Mouse (Mus musculus) forebrain, embryonic 13.5 days (tissue): ENCODE results near the gene Plch2. TPM values are rescaled to one million over a fixed set of nuclear protein-coding genes. Genes with fewer than 3 reads are reported as not detected.

Experiments used
- ATAC-seq: fragments of 200-750 bp; cut with Nextera tagmentation; 2 replicates; pipeline ENCODE4 v1.8.0; 2017
- H3K27ac ChIP-seq: fragments of 300-500 bp; sonication (generic); 2 replicates; pipeline ENCODE4 v1.5.1; 2015; ENCODE audit warnings: inconsistent platforms, mild to moderate bottlenecking, moderate library complexity
- H3K27me3 ChIP-seq: fragments of 300-500 bp; sonication (generic); 2 replicates; pipeline ENCODE4 v1.6.1; 2015; ENCODE audit warnings: mild to moderate bottlenecking, inconsistent platforms
- H3K36me3 ChIP-seq: fragments of 300-500 bp; sonication (generic); 2 replicates; pipeline ENCODE4 v1.6.1; 2015; ENCODE audit warnings: mild to moderate bottlenecking, inconsistent platforms; ENCODE audit not compliant: poor library complexity, severe bottlenecking
- H3K4me1 ChIP-seq: fragments of 300-500 bp; sonication (generic); 2 replicates; pipeline ENCODE4 v1.6.1; 2015; ENCODE audit warnings: inconsistent platforms
- H3K4me2 ChIP-seq: fragments of 300-500 bp; sonication (generic); 2 replicates; pipeline ENCODE4 v1.6.1; 2015; ENCODE audit warnings: inconsistent platforms, mild to moderate bottlenecking, moderate library complexity
- H3K4me3 ChIP-seq: fragments of 300-500 bp; sonication (generic); 2 replicates; pipeline ENCODE4 v1.5.1; 2015; ENCODE audit warnings: mild to moderate bottlenecking, inconsistent platforms
- H3K9ac ChIP-seq: fragments of 300-500 bp; sonication (generic); 2 replicates; pipeline ENCODE4 v1.6.1; 2015; ENCODE audit warnings: mild to moderate bottlenecking, inconsistent platforms
- H3K9me3 ChIP-seq: fragments of 300-500 bp; sonication (generic); replicated peaks from 2 replicates; pipeline ENCODE4 v1.6.1; 2016; ENCODE audit warnings: inconsistent platforms
- WGBS: fragments of 180-500 bp; shearing (Covaris S2); methylation state at CpG from one replicate; pipeline ENCODE4 v1.1.7; 2015; 5-methylcytosine and 5-hydroxymethylcytosine counted together
- polyA plus RNA-seq: library from polyadenylated mRNA; unstranded; fragments of >200 nt; fragmentation: Nextera tagmentation; extraction: Ambion mirVana; gene quantifications from 2 replicates; pipeline ENCODE4 v1.2.1, GENCODE M21; 2015

The Plch2 gene
- polyA plus RNA-seq, 1 experiment from 2014 or later, result 5.9 TPM

DNA sequence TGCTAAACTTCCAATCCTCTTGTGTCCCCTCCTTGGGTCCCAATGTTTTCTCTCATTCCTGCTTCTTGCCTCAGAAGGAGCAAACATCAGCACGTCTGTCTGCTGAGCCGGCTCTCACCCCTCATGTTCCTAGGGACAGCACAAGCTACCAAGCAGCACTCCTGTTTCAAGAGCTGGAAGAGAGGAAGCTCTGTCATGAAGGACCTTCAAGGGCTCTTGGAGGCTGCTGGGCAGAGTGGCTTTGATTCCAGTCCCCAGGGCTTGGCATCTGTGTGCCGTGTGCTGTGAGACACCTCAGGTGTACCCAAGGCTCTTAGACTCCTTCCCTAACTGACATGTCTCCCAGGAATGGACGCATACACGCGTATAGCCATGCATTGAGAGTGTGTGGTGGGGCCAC is 75.5 kb downstream of the Plch2 start:
- 84% methylated on average over 6 of the region's 6 CpGs for WGBS
- Histone ChIP-seq H3K9me3 (no peaks in the 10 kb centered on the region), H3K9ac (no peak overlapping the region), H3K4me1 (peaks cover 15% of the 10 kb centered on the region), H3K36me3 (peaks cover 61% of the 10 kb centered on the region), H3K4me3 (no peak overlapping the region), H3K27ac (no peak overlapping the region), H3K4me2 (no peak overlapping the region), H3K27me3 (peaks cover 14% of the 10 kb centered on the region)
- no peak for ATAC-seq

DNA sequence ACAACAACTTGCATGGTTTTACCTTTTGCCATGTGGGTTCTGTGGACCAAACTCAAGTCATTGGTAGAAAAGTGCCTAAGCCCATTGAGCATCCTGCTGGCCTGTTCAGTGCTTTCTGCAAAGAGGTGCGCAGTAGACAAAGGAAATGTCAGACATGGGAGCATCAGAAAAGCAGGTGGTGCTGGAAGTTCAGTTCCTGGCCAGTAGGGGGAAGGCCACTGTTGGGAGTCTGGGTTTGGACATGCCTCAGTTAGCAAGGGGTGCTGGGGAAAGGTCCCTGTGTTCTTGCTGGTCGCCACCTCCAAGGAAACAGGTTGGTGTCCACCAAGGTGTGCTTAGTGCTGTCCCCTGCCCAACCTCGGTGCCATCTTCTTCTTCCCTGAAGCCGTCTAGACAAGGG is 76.5 kb downstream of the Plch2 start:
- no peak overlapping the region for H3K4me2 ChIP-seq
- peaks cover 70% of the 10 kb centered on the region for H3K36me3 ChIP-seq
- H3K9ac ChIP-seq, result no peak overlapping the region
- H3K4me3 ChIP-seq, result no peak overlapping the region
- peaks cover 14% of the 10 kb centered on the region for H3K27me3 ChIP-seq
- no peak overlapping the region for H3K27ac ChIP-seq
- ATAC-seq, result no peak
- peaks cover 8% of the 10 kb centered on the region; the same call in 1 of the 2 replicates for H3K4me1 ChIP-seq
- H3K9me3 ChIP-seq, result no peaks in the 10 kb centered on the region
- WGBS, result 92% methylated on average over 4 of the region's 4 CpGs

GRCm38 (mm10) chr4:154974163-154974611 is 82.4 kb downstream of the Plch2 start:
- Histone ChIP-seq H3K9ac (no peak overlapping the region), H3K27me3 (no peaks in the 10 kb centered on the region), H3K4me3 (no peak overlapping the region), H3K27ac (no peak overlapping the region), H3K9me3 (no peaks in the 10 kb centered on the region), H3K4me1 (no peaks in the 10 kb centered on the region), H3K36me3 (peaks cover 100% of the 10 kb centered on the region), H3K4me2 (no peak overlapping the region)
- WGBS, result 88% methylated on average over 11 of the region's 11 CpGs
- no peak for ATAC-seq

DNA sequence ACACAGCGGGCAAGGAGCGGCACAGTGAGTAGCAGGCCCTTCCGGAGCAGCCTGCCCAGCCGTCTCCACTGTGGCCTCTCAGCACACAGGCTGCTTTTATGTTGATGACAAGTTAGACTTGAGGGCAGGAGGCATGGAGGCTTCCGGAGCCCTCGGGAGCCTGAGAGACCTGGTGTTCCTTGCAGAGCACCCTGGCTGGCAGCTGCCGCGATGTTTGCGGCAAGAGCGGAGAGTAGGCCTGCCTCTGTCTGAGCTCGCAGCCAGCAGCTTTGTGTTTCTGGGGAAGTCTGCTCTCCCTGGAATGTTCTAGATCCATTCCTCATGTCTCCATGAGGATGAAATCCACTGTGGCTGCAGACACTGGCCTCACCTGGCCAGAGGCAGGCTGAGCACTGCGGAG is 84.0 kb downstream of the Plch2 start:
- WGBS, result 95% methylated on average over 12 of the region's 12 CpGs
- Histone ChIP-seq H3K27ac (no peak overlapping the region), H3K4me2 (no peak overlapping the region), H3K36me3 (peaks cover 90% of the 10 kb centered on the region), H3K4me3 (no peak overlapping the region), H3K9me3 (no peaks in the 10 kb centered on the region), H3K4me1 (no peaks in the 10 kb centered on the region; the same call in 1 of the 2 replicates), H3K9ac (no peak overlapping the region), H3K27me3 (no peaks in the 10 kb centered on the region)
- ATAC-seq, result no peak

GRCm38 (mm10) chr4:154967173-154967572 is 89.4 kb downstream of the Plch2 start:
- H3K36me3 ChIP-seq, result peaks cover 47% of the 10 kb centered on the region
- peaks cover 36% of the 10 kb centered on the region for H3K4me1 ChIP-seq
- no peak overlapping the region for H3K4me2 ChIP-seq
- no peak overlapping the region for H3K27ac ChIP-seq
- no peak overlapping the region for H3K9ac ChIP-seq
- 41% methylated on average over 5 of the region's 5 CpGs for WGBS
- H3K27me3 ChIP-seq, result no peaks in the 10 kb centered on the region
- H3K4me3 ChIP-seq, result no peak overlapping the region
- H3K9me3 ChIP-seq, result no peaks in the 10 kb centered on the region
- ATAC-seq, result no peak

DNA sequence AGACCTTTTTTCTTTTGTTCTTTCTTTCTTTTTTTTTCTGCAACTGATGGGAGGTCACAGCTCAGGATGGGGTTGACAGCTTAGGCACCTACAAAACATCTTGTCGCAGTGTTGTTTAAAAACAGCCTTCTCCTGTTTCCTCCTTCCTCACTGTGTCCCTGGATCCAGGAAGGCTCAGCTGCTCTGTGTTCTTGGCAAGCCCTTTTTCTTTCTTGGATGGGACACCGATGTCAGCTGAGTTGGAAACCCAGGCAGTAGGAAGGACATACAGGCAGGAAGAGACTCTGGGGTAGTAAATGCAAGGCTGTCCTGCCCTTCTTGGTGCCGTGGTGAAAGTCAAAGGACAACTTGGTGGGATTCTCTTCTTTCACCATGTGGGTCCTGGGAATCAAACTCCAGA is 90.7 kb downstream of the Plch2 start:
- Histone ChIP-seq H3K36me3 (peaks cover 39% of the 10 kb centered on the region), H3K9me3 (no peaks in the 10 kb centered on the region), H3K27ac (peak overlapping the region; percentile 25; the same call in 1 of the 2 replicates), H3K4me2 (peak overlapping the region; percentile 87), H3K27me3 (no peaks in the 10 kb centered on the region), H3K9ac (peak overlapping the region; percentile 99), H3K4me1 (peaks cover 49% of the 10 kb centered on the region), H3K4me3 (peak overlapping the region; percentile 91)
- ATAC-seq, result no peak
- 58% methylated on average over 3 of the region's 3 CpGs for WGBS

DNA sequence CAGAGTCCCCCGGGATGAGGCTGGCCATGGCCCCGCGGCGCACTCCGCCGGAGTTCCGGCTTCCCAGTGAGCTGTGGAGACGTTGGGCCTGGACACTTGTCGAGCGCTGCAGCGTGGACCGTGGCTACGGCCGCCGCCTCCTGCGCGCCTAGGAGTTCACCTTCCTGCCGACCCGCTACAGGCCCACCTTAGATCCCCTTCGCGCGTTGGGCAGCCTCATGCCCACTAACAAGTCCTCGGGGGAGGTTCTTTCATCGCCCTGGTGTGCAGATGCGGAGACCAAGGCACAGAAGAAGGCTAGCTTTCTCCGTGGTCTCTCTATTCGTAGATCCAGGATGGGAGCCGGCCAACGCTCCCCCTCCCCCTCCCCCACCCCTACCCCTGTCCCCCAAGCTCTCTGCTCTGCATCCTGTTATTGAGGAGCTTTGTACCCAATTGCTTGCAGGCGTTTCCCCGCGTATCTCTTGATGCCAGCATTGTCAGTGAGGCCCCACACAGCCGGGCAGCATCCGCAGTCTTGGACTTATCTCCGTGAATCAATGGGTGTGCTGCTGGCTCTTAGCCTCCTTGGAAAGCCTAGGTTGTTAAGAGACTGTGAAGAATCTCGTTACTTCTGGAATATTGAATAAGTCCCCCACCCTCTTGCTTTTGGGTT is 91.9 kb downstream of the Plch2 start:
- H3K9ac ChIP-seq, result peak overlapping the region; percentile 99
- no peak for ATAC-seq
- H3K36me3 ChIP-seq, result peaks cover 27% of the 10 kb centered on the region
- peak overlapping the region; percentile 97 for H3K27ac ChIP-seq
- peaks cover 57% of the 10 kb centered on the region for H3K4me1 ChIP-seq
- no peaks in the 10 kb centered on the region for H3K9me3 ChIP-seq
- H3K27me3 ChIP-seq, result no peaks in the 10 kb centered on the region; the same call in 1 of the 2 replicates
- peak overlapping the region; percentile 91 for H3K4me3 ChIP-seq
- WGBS, result under 1% methylated on average over 36 of the region's 36 CpGs
- H3K4me2 ChIP-seq, result peak overlapping the region; percentile 87

- peak; percentile 92 for ATAC-seq
- Histone ChIP-seq H3K4me2 (peak within 1 kb of the TSS; percentile 87), H3K27me3 (peaks cover 6% of the 10 kb centered on the region), H3K27ac (peak within 1 kb of the TSS; percentile 97), H3K4me3 (peak within 1 kb of the TSS; percentile 91), H3K9ac (peak within 1 kb of the TSS; percentile 99), H3K4me1 (peaks cover 64% of the 10 kb centered on the region), H3K9me3 (no peaks in the 10 kb centered on the region), H3K36me3 (peaks cover 21% of the 10 kb centered on the region)
- under 1% methylated on average over 61 of the region's 66 CpGs for WGBS
These were observed 92.5 kb downstream of the Plch2 start, which contains the start of gene Pank4 for GRCm38 (mm10) chr4:154963901-154964580. Pank4 (plus strand) TSS chr4:154964123.

DNA sequence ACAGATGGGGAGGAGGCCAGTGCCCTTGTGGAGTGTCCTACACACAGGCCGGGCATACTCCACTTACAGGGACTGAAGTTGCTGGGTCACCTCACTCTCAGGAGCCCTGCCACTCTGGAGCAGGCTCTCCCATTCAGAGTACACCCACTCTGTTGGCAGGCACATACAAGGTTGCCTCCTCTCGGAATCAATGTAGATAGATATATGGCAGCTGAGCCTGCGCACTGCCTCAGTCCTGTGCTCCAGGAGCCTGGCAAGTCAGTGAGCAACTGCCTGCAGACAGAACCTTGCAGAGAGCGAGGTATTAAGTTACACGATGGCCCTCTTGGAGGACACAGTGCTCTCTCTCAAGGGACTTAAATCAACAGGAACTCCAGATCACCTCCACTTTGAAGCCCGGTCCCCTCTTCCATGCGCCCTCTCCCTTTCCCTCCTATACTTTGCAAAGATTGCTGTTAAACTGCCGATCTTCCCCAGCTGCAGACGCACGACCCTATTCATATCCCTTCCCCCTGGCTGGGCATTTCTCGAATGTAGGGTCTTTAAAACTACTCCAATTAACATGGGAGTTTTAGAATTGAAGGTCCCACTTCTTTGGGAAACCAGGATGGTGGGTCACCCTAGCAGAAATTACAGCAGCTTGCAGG is 93.3 kb downstream of the Plch2 start:
- Histone ChIP-seq H3K4me3 (peak overlapping the region; percentile 91), H3K9ac (peak overlapping the region; percentile 99), H3K36me3 (peaks cover 18% of the 10 kb centered on the region), H3K27ac (peak overlapping the region; percentile 97), H3K9me3 (no peaks in the 10 kb centered on the region), H3K4me1 (peaks cover 71% of the 10 kb centered on the region), H3K27me3 (peaks cover 6% of the 10 kb centered on the region), H3K4me2 (peak overlapping the region; percentile 87)
- ATAC-seq, result peak; percentile 3; the same call in 1 of the 2 replicates
- 6% methylated on average over 11 of the region's 11 CpGs for WGBS

GRCm38 (mm10) chr4:154962683-154963082 is 93.9 kb downstream of the Plch2 start:
- H3K36me3 ChIP-seq, result peaks cover 15% of the 10 kb centered on the region
- peak overlapping the region; percentile 99 for H3K9ac ChIP-seq
- H3K4me2 ChIP-seq, result peak overlapping the region; percentile 87
- H3K9me3 ChIP-seq, result no peaks in the 10 kb centered on the region
- no peak for ATAC-seq
- H3K4me3 ChIP-seq, result peak overlapping the region; percentile 91
- H3K4me1 ChIP-seq, result peaks cover 78% of the 10 kb centered on the region
- peaks cover 6% of the 10 kb centered on the region for H3K27me3 ChIP-seq
- peak overlapping the region; percentile 97 for H3K27ac ChIP-seq
- 22% methylated on average over 7 of the region's 7 CpGs for WGBS

- Histone ChIP-seq H3K4me3 (peak overlapping the region; percentile 91), H3K9me3 (no peaks in the 10 kb centered on the region), H3K9ac (peak overlapping the region; percentile 99), H3K4me2 (peak overlapping the region; percentile 87), H3K4me1 (peaks cover 85% of the 10 kb centered on the region), H3K27ac (peak overlapping the region; percentile 97), H3K36me3 (peaks cover 15% of the 10 kb centered on the region), H3K27me3 (peaks cover 6% of the 10 kb centered on the region)
- no peak for ATAC-seq
- 4% methylated on average over 13 of the region's 13 CpGs for WGBS
These were observed 94.7 kb downstream of the Plch2 start for GRCm38 (mm10) chr4:154961911-154962310.

GRCm38 (mm10) chr4:154961226-154961738 is 95.3 kb downstream of the Plch2 start:
- under 1% methylated on average over 47 of the region's 47 CpGs for WGBS
- no peak for ATAC-seq
- H3K4me1 ChIP-seq, result peaks cover 84% of the 10 kb centered on the region

More at GRCm38 (mm10) chr4:154961226-154961738, 95.3 kb downstream of the Plch2 start:
- peak overlapping the region; percentile 99 for H3K9ac ChIP-seq
- H3K4me3 ChIP-seq, result peak overlapping the region; percentile 91
- H3K36me3 ChIP-seq, result peaks cover 10% of the 10 kb centered on the region
- peak overlapping the region; percentile 97 for H3K27ac ChIP-seq
- H3K27me3 ChIP-seq, result peaks cover 6% of the 10 kb centered on the region
- H3K9me3 ChIP-seq, result no peaks in the 10 kb centered on the region
- H3K4me2 ChIP-seq, result peak overlapping the region; percentile 87
